Mouse (Mus musculus) kidney, adult 2 months (tissue): ENCODE data around the gene Ankrd39.

Experiments used
- CTCF ChIP-seq: fragments of 200-500 bp; conservative IDR thresholded peaks from 2 replicates; pipeline ENCODE4 v1.5.1; 2011; ENCODE audit warnings: low read depth, mild to moderate bottlenecking, control low read depth, low read length, moderate library complexity, mixed read lengths; ENCODE audit not compliant: insufficient read depth, insufficient read length
- POLR2A ChIP-seq: fragments of 200-500 bp; IDR thresholded peaks from one replicate; pipeline ENCODE4 v1.6.1; 2011; ENCODE audit warnings: low read depth, low read length, control low read depth

- TF ChIP-seq CTCF: no peak
- no peak for TF ChIP-seq POLR2A
Measured at GRCm38 (mm10) chr1:36566425-36566824, 19.2 kb upstream of the Ankrd39 start.
